Mouse (Mus musculus) liver, embryonic 14.5 days (tissue): ENCODE results near the gene Ltbp1.

ENCODE experiments used
- CTCF ChIP-seq: IDR thresholded peaks from 2 replicates; pipeline ENCODE4 v1.5.1; 2016; ENCODE audit warnings: antibody characterized with exemption, low read depth, control low read depth
- EP300 ChIP-seq: IDR thresholded peaks from 2 replicates; pipeline ENCODE4 v1.6.1; 2016; ENCODE audit warnings: antibody characterized with exemption, low read depth

GRCm38 (mm10) chr17:75367486-75368155, 362.3 kb downstream of the Ltbp1 start:
- no peak for TF ChIP-seq EP300
- no peak for TF ChIP-seq CTCF
